31 mouse cellular contexts compared by ENCODE assay signal in the genomic region with DNA sequence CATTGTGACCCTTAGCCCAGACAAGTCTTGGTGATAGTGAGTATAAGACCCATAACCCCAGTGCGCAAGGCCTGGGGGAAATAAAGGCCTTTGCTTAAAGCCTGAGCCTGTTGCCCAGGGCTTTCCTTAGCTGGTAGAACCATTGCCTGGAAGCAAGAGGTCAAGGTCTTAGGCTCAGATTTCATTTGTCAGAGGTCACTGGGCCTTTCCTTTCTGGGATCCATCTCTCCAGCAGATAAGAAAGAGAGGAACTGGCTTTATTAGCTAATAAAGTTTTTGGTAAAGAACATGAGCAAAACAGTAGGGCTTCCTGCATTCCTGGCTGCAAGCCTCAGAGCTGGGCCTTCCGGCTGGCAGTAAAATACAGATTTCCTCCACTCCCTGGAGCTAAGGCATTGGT. TPM values are rescaled to one million over a fixed set of nuclear protein-coding genes. Genes with fewer than 3 reads are reported as not detected.
"Had no signal": no experiment of that assay in that cellular context is flagged by ENCODE, and none has a peak within 500 bp of the region (broad histone marks: within the 10 kb centered on the region; RNA-seq: fewer than 3 reads in every experiment).

No protein-coding gene starts in this region.

- H3K36me3 ChIP-seq: limb, embryonic 10.5 days; limb, embryonic 13.5 days; midbrain, embryonic 10.5 days; midbrain, embryonic 13.5 days; neural tube, embryonic 13.5 days had no signal

- H3K9me3 ChIP-seq: limb, embryonic 10.5 days; limb, embryonic 13.5 days; megakaryocyte, embryonic 14.5 days; midbrain, embryonic 10.5 days; midbrain, embryonic 13.5 days; neural tube, embryonic 13.5 days had no signal

- H3K27ac ChIP-seq: kidney, postnatal 0 days; layer of hippocampus, adult 2 months; limb, embryonic 10.5 days; limb, embryonic 13.5 days; liver, embryonic 14.5 days; midbrain, embryonic 10.5 days; midbrain, embryonic 13.5 days; neural tube, embryonic 13.5 days had no signal

- DNase-seq: kidney, adult 9 months; layer of hippocampus, adult 9-11 months; liver; liver, postnatal 0 days; lung, postnatal 14 days; retina, postnatal 1 day; right cerebral cortex, postnatal 25 days; thymus, adult 18-20 months; thymus, postnatal 36 days had no signal

- H3K4me3 ChIP-seq: layer of hippocampus, adult 2 months; limb, embryonic 10.5 days; limb, embryonic 13.5 days; megakaryocyte, embryonic 14.5 days; midbrain, embryonic 10.5 days; midbrain, embryonic 13.5 days; myocyte; neural tube, embryonic 13.5 days had no signal

- H3K9ac ChIP-seq: limb, embryonic 13.5 days; liver, embryonic 14.5 days; liver, postnatal 0 days; midbrain, embryonic 13.5 days; neural tube, embryonic 13.5 days had no signal

- H3K4me2 ChIP-seq: limb, embryonic 13.5 days; midbrain, embryonic 13.5 days; neural tube, embryonic 13.5 days had no signal

- ATAC-seq: intestine, postnatal 0 days; liver, postnatal 0 days; midbrain, embryonic 13.5 days; midbrain, embryonic 16.5 days had no signal

RNA-seq across cellular contexts. Expression of a gene that starts 6.4 kb away (rescaled TPM):
- total RNA-seq: monocyte, adult 5-6 weeks; neutrophil, adult 5-6 weeks had no signal
- polyA plus RNA-seq: limb, embryonic 13.5 days; lung, embryonic 16.5 days; midbrain, embryonic 13.5 days; myocyte had no signal

RNA-seq across cellular contexts. Expression of a gene that starts 10.6 kb away (rescaled TPM):
- total RNA-seq: layer of hippocampus, adult 2 months; layer of hippocampus, postnatal 25 days; left cerebral cortex, adult 18-20 months; left cerebral cortex, postnatal 25 days; monocyte, adult 5-6 weeks; neutrophil, adult 5-6 weeks had no signal
- polyA plus RNA-seq: intestine, postnatal 0 days; kidney, postnatal 0 days; large intestine, adult 2 months; limb, embryonic 10.5 days; limb, embryonic 13.5 days; lung, embryonic 16.5 days; midbrain, embryonic 10.5 days; midbrain, embryonic 13.5 days; midbrain, embryonic 16.5 days; myocyte; neural tube, embryonic 13.5 days; spleen, adult 2 months; stomach, embryonic 16.5 days; urinary bladder, adult 2 months had no signal
